Mouse (Mus musculus) spleen, postnatal 36 days (tissue): Measurements from ENCODE around the gene Gm10320.

Experiments used
- DNase-seq, 2 experiments: peaks; one replicate each; pipeline ENCODE4 v3.0.0; 2022; ENCODE audit warnings: low spot score in 2 of 2, mixed read lengths in 1 of 2

Gm10320 gene

DNA sequence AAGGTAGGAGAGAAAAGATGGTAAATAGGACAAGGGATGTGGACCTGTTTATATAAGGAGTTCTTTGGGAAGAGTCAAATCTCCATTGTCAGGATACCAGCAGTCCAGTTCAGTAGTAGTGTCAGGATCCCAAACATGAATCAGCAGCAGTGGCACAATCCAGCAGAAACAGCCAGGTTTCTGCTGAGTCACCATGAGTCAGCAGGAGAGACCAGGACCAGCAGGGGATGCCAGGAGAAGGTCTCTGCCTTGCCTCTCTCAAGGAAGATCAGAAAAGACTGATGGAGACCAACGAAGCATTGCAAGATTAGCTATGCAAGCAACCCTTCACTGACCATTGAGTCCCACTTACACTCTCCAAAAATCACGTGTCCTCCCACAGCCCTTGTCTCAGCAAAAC, 35.4 kb downstream of the Gm10320 start:
- DNase-seq, result no peak

DNA sequence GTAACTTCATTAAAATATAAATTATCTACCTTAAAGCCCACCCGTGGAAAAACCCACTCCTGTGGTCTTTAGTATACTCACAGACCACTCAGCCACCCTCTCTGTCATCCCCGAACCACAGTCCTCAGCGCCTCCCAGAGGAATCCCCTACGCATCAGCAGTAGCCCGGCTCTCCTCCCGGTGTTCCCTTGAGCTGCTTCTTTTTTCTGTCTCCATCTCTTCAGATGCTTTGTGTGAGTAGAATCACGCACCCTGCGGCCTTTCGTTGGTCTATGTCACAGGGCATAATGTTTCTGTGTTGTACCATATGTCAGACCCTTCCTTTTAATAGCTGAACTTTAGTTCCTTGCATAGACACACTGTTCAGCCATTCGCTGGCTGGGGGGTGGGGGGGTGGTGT, 36.2 kb downstream of the Gm10320 start:
- no peak for DNase-seq

DNA sequence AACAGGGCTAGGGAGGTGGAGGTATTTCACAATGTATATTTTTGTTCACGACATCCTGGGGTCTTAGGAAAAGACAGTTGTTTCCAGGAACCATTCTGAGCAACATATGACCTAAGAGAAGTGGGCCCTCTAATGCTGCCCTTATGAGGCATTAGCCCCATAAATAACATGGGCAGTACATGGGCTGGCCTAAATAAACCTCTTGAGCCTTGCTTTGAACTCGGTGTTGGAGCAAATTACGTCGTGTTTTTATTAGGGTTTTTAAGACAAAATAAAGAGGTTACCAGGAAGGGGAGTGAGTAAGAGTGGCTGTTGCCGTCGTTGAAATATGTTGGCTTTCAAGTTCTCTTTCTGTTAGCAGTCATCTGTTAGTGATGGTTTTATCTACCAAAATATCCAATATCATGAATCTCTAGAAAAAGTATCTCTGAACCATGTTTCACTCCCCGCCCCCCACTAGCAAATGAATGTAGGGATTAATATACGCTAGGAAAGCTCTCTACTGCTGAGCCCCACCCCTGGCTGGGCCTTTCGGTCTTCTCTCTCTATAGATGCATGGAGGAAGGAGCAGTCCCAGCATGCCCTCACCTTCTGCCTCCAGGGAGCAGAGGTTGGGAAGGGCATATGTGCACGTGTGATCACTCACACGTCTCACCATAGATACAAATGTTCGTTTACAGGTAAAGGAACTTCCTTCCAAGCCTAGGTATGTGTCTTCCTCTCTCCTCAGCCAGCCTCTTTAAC, 37.4 kb downstream of the Gm10320 start:
- DNase-seq, result no peak

DNA sequence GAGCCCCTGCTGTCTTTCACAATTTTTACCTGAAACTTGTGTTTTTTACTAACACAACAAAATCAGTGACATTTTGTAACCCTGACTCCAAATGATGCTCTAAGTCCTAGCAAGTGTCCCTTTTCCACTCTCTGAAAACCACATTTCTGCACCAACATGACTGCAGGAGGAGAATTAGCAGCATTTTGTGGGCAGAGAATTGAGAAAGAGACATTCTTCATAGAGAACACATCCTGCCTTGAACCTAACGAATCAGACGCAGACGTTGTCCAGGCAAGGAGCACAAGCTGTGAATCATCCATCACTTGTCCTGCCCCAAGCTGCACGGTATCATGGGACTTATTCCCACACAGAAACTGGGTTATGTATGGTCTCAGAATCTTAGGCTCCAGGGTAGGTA, 38.7 kb downstream of the Gm10320 start:
- no peak for DNase-seq

DNA sequence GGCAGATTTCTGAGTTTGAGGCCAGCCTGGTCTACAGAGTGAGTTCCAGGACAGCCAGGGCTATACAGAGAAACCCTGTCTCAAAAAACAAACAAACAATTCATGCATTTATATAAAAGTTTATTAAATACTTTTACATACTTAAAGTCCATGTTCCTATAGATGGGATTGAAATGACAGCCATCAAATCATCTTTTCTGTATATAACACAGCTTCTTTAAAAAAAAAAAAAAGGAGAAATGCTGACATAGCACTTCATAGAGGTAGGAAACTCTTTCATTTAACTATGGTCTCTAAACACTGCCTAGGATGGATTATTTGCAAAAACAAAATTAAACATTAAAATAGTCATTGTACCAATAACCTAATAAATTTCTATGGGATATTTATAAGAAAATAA, 43.1 kb downstream of the Gm10320 start:
- DNase-seq, result no peak

DNA sequence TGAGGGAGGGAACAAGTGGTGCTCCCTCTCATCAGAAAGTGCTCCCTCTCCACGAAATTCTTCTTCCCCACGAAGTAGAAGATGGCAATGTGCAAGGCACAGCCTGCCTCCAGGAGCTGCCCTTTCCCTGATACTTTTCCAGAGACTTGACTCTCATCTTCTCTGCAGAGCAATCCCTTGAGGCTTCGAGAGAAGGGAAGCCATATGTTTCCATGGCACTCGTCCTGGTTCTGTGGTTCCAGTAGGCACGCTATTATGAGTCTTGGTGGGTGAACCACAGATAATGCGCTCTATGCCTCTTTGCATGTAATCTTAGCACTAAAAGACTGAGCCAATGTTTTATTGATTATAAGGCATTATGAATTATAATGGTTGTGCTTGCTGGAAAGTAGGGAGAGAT, 44.1 kb downstream of the Gm10320 start:
- DNase-seq, result no peak

DNA sequence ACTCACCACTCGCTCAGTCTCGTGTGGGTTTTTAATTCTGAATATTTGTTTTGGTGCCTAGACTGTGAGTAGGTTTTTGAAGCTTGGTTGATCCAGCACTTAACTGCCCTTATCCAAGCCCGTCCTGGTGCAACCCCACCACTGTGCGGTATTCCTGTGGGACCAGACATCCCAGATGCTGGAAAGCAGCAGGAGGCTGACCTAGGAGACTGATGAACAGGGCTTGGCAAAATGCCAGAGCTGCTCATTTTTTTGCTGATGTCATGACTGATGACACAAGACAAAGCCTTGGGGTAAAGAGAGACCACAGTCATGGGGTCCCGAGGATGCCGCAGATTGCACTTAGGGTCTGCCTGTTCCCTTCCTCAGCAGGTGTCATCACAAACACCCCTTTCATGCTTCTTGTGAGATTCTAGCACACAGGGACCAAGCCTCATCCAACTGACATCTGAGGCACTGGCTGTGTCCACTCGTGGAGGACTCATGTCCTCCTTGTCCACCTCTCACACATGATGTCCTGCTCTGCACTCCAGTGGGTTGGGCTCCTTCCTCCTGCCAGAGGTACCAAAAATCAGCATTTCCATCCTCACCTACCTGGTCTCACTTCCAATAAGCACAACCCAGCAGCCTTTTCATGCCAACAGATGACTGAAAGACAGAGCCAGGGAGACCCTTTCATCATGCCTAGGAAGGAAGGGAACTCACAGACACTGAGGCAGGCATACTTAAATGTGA, 46.2 kb downstream of the Gm10320 start:
- no peak for DNase-seq

DNA sequence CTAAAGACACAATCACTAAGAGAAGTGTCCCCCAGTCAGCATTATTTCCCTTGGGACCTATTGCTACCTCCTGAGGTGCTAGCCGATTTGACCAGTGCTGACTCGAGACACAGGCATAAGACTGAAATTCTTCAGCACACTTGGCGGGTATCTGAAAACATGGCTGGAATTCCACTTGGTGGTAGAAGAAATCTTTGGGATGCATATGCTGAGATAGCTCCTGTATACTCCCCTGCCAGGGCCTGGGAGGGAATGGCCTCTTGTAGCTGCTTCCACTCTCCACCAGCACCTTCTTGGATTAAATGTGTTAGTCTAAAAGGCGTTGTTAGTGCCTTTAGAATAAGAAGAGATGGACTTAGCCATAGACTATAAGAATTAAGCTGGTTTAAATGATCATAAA, 50.8 kb downstream of the Gm10320 start:
- no peak for DNase-seq

DNA sequence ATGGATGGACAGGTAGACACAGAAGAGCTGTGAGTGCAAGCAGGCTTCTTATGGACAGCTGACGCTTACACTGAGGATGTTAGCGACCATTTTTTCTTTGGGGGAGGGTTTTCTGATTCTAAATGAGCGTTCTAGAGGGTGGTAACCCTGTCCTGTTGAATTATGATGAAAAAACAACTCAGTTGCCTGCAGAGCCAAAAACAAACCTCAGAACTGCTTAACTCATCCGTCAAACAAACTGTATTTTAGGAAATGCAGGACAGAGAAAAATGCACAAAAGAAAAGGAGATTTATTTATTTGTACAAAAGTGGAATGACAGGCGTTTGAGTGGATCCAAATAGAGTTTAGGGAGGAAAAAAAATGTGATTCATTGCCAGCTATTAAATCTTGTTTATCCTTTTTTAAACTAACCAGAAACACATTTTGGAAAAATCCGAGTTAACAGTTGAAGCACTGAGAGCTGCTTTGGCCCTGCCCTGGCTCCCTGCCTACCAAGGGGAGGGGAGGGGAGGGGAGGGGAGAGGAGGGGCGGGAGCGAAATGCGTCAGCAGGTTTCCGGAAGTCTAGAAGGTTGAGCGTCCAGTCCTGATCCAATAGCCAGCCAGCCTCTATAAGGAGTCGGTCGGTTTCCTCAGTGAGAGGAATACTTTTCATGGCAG, 51.4 kb downstream of the Gm10320 start:
- DNase-seq, result no peak
